Mouse (Mus musculus): ENCODE data around the gene Olfr742. TPM values are rescaled to one million over a fixed set of nuclear protein-coding genes. Genes with fewer than 3 reads are reported as not detected.

The Olfr742 gene
- not detected for total RNA-seq (2021)
- long read RNA-seq, experiment 1, result 0 reads
- long read RNA-seq, experiment 2, result 0 reads

DNA sequence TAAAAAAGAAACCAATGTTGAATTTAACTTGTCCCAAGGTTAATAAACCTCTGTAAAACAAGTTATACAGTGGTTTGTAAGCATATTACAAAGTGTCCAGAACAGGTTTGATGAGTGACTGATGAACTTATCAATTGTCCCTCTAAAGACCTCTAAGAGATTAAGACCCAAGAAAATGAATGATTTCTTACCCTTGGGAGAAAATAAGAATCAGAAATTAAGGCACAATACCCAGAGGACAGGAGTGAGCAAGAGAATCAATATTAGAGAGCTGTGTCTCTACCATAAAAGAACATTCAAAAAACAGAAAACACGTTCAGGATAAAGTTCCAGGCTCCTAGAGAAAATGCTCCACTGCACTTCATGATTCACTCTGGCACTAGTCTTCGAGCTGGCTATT lies at the start of gene Olfr742:
Olfr742 (plus strand) TSS at position 301 of the 400 bp plus-strand sequence.
- no peak for TF ChIP-seq CTCF (IDR thresholded peaks at IDR 0.05)
- H3K27ac ChIP-seq, result no peak within 1 kb of the TSS
- no peak for DNase-seq (ENCODE audit: extremely low spot score in 1 of 2, low spot score in 2 of 2)
- intact Hi-C loops (cut with DNase I), result no loop called here
- no peak within 1 kb of the TSS for H3K4me3 ChIP-seq

DNA sequence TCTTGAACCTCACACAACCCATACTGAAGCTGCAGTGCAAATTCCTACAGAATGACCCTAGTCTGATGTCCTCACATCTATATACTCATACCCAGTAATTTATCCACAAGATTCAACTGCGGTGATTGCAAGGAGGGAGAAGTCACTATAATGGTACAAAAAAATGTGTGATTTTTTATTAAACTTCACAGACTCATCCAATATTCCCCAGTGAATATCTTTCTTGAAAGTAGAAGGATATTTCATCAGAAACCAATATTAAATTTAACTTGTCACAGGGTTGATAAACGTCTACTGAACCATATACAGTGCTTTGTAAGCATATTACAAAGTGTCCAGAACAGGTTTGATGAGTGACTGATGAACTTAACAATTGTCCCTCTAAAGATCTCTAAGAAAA lies 31.0 kb upstream of the Olfr742 start, which contains the start of gene Olfr741:
Olfr741 (plus strand) TSS at position 301 of the 400 bp plus-strand sequence.
- no peak for DNase-seq (ENCODE audit: extremely low spot score in 1 of 2, low spot score in 2 of 2)
- intact Hi-C loops (cut with DNase I), result no loop called here
- no peak within 1 kb of the TSS for H3K27ac ChIP-seq

GRCm38 (mm10) chr14:50478406-50478805 lies 25.0 kb upstream of the Olfr742 start:
- DNase-seq (ENCODE audit: extremely low spot score in 1 of 2, low spot score in 2 of 2), result no peak
- no peak for TF ChIP-seq CTCF (IDR thresholded peaks at IDR 0.05)
- Histone ChIP-seq H3K4me3 (no peak overlapping the region), H3K27ac (no peak overlapping the region)
- intact Hi-C loops (cut with DNase I), result no loop called here

More for the DNA sequence above, 31.0 kb upstream of the Olfr742 start, which contains the start of gene Olfr741:
- no peak for TF ChIP-seq CTCF (IDR thresholded peaks at IDR 0.05)
- no peak within 1 kb of the TSS for H3K4me3 ChIP-seq

GRCm38 (mm10) chr14:50521539-50521938 lies 18.1 kb downstream of the Olfr742 start, which contains the start of gene Olfr743:
Olfr743 (plus strand) TSS chr14:50521839.
- no peak for TF ChIP-seq CTCF (IDR thresholded peaks at IDR 0.05)
- intact Hi-C loops (cut with DNase I), result no loop called here
- DNase-seq (ENCODE audit: extremely low spot score in 1 of 2, low spot score in 2 of 2), result no peak
- Histone ChIP-seq H3K4me3 (no peak within 1 kb of the TSS), H3K27ac (no peak within 1 kb of the TSS)

GRCm38 (mm10) chr14:50552734-50553133 lies 49.3 kb downstream of the Olfr742 start:
- TF ChIP-seq CTCF (IDR thresholded peaks at IDR 0.05), result no peak
- intact Hi-C loops (cut with DNase I), result no loop called here
- no peak overlapping the region for H3K4me3 ChIP-seq
- no peak overlapping the region for H3K27ac ChIP-seq
- DNase-seq (ENCODE audit: extremely low spot score in 1 of 2, low spot score in 2 of 2), result no peak

Other genes with a start within 250 kb of the Olfr742 start
- not detected for gene Olfr732, start 219.4 kb upstream of the Olfr742 start, total RNA-seq (2021)
- not detected for gene Olfr733, start 202.1 kb upstream of the Olfr742 start, total RNA-seq (2021)
- not detected for gene Olfr734, start 176.8 kb upstream of the Olfr742 start, total RNA-seq (2021)
- gene Olfr735, start 154.7 kb upstream of the Olfr742 start, total RNA-seq (2021), result not detected
- gene Tlr11, start 145.7 kb upstream of the Olfr742 start, total RNA-seq (2021), result not detected
- not detected for gene Olfr736, start 122.4 kb upstream of the Olfr742 start, total RNA-seq (2021)
- gene Olfr738, start 96.0 kb upstream of the Olfr742 start, total RNA-seq (2021), result not detected
- gene Olfr739, start 85.0 kb upstream of the Olfr742 start, total RNA-seq (2021), result not detected
- gene Olfr740, start 58.1 kb upstream of the Olfr742 start, total RNA-seq (2021), result not detected
- gene Olfr741, start 30.9 kb upstream of the Olfr742 start, total RNA-seq (2021), result not detected
- gene Olfr743, start 18.2 kb downstream of the Olfr742 start, total RNA-seq (2021), result not detected
- gene Olfr744, start 111.3 kb downstream of the Olfr742 start, total RNA-seq (2021), result not detected
- not detected for gene Olfr745, start 135.8 kb downstream of the Olfr742 start, total RNA-seq (2021)
- not detected for gene Olfr746, start 143.5 kb downstream of the Olfr742 start, total RNA-seq (2021)
- not detected for gene Olfr747, start 189.6 kb downstream of the Olfr742 start, total RNA-seq (2021)
- gene Olfr748, start 203.8 kb downstream of the Olfr742 start, total RNA-seq (2021), result not detected
- gene Olfr749, start 241.5 kb downstream of the Olfr742 start, total RNA-seq (2021), result not detected